Mouse (Mus musculus) neural tube, embryonic 15.5 days (tissue): Measurements from ENCODE around the gene Tmigd3. TPM values are rescaled to one million over a fixed set of nuclear protein-coding genes. Genes with fewer than 3 reads are reported as not detected.

ENCODE experiments used
- ATAC-seq: fragments of 200-750 bp; cut with Nextera tagmentation; 2 replicates; pipeline ENCODE4 v1.8.0; 2017; ENCODE audit warnings: mild to moderate bottlenecking, moderate TSS enrichment, moderate library complexity; ENCODE audit not compliant: low FRiP score
- H3K27ac ChIP-seq: fragments of 300-500 bp; sonication (generic); replicated peaks from 2 replicates; pipeline ENCODE4 v1.5.1; 2015; ENCODE audit warnings: mild to moderate bottlenecking, inconsistent platforms
- H3K27me3 ChIP-seq: fragments of 300-500 bp; sonication (generic); replicated peaks from 2 replicates; pipeline ENCODE4 v1.6.1; 2015; ENCODE audit warnings: inconsistent platforms
- H3K36me3 ChIP-seq: fragments of 300-500 bp; sonication (generic); 2 replicates; pipeline ENCODE4 v1.6.1; 2015; ENCODE audit warnings: inconsistent platforms
- H3K4me1 ChIP-seq: fragments of 300-500 bp; sonication (generic); 2 replicates; pipeline ENCODE4 v1.6.1; 2015; ENCODE audit warnings: inconsistent platforms
- H3K4me2 ChIP-seq: fragments of 300-500 bp; sonication (generic); 2 replicates; pipeline ENCODE4 v1.6.1; 2015; ENCODE audit warnings: inconsistent platforms, mild to moderate bottlenecking, moderate library complexity
- H3K4me3 ChIP-seq: fragments of 300-500 bp; sonication (generic); replicated peaks from 2 replicates; pipeline ENCODE4 v1.5.1; 2015; ENCODE audit warnings: mild to moderate bottlenecking, inconsistent platforms
- H3K9ac ChIP-seq: fragments of 300-500 bp; sonication (generic); replicated peaks from 2 replicates; pipeline ENCODE4 v1.6.1; 2015; ENCODE audit warnings: mild to moderate bottlenecking, inconsistent platforms
- H3K9me3 ChIP-seq: fragments of 300-500 bp; sonication (generic); replicated peaks from 2 replicates; pipeline ENCODE4 v1.6.1; 2016; ENCODE audit warnings: inconsistent platforms
- WGBS: fragments of 180-500 bp; shearing (Covaris S2); methylation state at CpG from one replicate; pipeline ENCODE4 v1.1.7; 2015; ENCODE audit warnings: mixed read lengths; 5-methylcytosine and 5-hydroxymethylcytosine counted together
- polyA plus RNA-seq: library from polyadenylated mRNA; unstranded; fragments of >200 nt; fragmentation: Nextera tagmentation; extraction: Ambion mirVana; gene quantifications from 2 replicates; pipeline ENCODE4 v1.2.1, GENCODE M21; 2015

Tmigd3 gene
- polyA plus RNA-seq, 1 experiment from 2014 or later: not detected

DNA sequence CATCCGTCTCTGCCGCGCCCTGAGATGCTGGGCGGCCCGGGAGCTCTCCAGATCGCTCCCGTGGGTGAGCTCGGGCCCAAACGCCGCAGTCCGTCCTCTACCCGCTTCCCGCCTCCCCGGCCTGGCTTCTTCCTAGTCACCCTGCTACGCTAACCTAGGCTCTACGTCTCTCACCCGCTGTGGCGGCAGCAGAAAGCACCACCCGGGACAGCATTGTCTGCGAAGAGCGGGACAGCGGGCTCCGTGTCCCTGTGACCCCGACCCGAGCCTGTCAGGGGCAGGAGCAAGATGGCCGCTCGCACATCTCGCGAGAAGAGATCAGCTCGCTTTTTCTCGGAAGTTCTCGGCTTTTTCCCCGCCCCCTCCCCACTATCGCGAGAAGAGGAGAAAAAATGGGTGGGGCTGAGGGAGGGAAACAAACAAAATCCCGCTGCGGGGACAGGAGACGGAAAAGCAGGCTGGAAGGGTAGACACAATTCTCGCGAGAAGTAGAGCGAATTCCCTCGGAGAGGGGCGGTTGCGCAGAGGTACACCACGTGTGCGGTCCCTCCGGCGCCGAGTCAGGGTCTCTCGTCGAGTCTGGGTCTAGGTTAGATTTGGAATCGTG lies 88.4 kb downstream of the Tmigd3 start, which contains the start of gene Wdr77:
Gene Wdr77 (plus strand): TSS at position 396 of the 607 bp plus-strand sequence.
- H3K27ac ChIP-seq: peak within 1 kb of the TSS; percentile 88
- WGBS: under 1% methylated on average over 52 of the region's 52 CpGs

DNA sequence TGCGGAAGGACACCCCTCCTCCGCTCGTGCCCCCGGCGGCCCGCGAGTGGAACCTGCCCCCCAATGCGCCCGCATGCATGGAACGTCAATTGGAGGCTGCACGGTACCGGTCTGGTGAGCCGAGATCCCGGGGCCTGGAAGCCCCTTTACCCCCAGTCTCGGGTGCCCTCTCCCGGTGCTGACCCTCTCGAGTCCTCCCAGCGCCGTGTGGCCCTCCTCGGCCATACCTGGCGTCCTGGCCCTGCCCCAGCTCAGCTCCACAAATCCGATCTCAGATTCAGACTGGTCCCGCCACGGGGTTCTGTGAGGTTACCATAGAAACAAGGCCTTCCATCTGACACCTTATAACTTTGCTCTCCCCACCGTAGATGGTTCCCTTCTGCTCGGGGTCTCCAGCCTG lies 88.9 kb downstream of the Tmigd3 start:
- Histone ChIP-seq H3K4me2 (peak overlapping the region; percentile 89), H3K9ac (peak overlapping the region; percentile 81), H3K4me1 (peaks cover 41% of the 10 kb centered on the region), H3K9me3 (no peaks in the 10 kb centered on the region), H3K27me3 (no peaks in the 10 kb centered on the region), H3K27ac (peak overlapping the region; percentile 79), H3K4me3 (peak overlapping the region; percentile 83), H3K36me3 (peaks cover 39% of the 10 kb centered on the region)
- under 1% methylated on average over 26 of the region's 26 CpGs for WGBS
- ATAC-seq: peak; percentile 80

More for the DNA sequence above, 88.4 kb downstream of the Tmigd3 start, which contains the start of gene Wdr77:
- peaks cover 37% of the 10 kb centered on the region for H3K36me3 ChIP-seq
- H3K4me3 ChIP-seq: peak within 1 kb of the TSS; percentile 83
- peak; percentile 97 for ATAC-seq
- H3K4me1 ChIP-seq: peaks cover 41% of the 10 kb centered on the region
- H3K9me3 ChIP-seq: no peaks in the 10 kb centered on the region
- H3K9ac ChIP-seq: peak within 1 kb of the TSS; percentile 81
- H3K4me2 ChIP-seq: peak within 1 kb of the TSS; percentile 89
- no peaks in the 10 kb centered on the region for H3K27me3 ChIP-seq

DNA sequence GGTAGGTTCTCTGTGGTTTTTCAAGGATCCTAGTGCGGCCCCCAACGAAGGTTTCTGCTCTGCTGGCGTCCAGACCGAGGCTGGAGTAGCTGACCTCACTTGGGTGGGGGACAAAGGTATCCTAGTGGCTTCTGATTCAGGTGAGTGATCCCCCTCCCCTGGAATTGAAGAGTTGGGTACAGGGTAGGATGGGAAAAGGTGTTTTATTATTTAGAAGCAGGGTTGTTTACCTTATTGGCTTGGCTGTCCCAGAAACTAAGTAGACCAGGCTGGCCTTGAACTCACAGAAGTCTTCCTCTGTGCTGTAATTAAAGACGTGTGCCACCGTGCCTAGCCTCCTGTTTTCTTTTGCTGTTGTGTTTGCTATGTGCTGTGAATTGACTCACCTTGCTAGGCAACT lies 89.3 kb downstream of the Tmigd3 start, which contains the start of gene Atp5f1:
Gene Atp5f1 (minus strand): TSS at position 101 of the 400 bp plus-strand sequence.
- H3K27me3 ChIP-seq: no peaks in the 10 kb centered on the region
- peak within 1 kb of the TSS; percentile 88 for H3K27ac ChIP-seq
- H3K9ac ChIP-seq: peak within 1 kb of the TSS; percentile 81
- ATAC-seq: no peak
- H3K4me2 ChIP-seq: peak within 1 kb of the TSS; percentile 89
- peaks cover 39% of the 10 kb centered on the region for H3K36me3 ChIP-seq
- peaks cover 41% of the 10 kb centered on the region for H3K4me1 ChIP-seq
- WGBS: 8% methylated on average over 6 of the region's 6 CpGs
- H3K4me3 ChIP-seq: peak within 1 kb of the TSS; percentile 83
- no peaks in the 10 kb centered on the region for H3K9me3 ChIP-seq

DNA sequence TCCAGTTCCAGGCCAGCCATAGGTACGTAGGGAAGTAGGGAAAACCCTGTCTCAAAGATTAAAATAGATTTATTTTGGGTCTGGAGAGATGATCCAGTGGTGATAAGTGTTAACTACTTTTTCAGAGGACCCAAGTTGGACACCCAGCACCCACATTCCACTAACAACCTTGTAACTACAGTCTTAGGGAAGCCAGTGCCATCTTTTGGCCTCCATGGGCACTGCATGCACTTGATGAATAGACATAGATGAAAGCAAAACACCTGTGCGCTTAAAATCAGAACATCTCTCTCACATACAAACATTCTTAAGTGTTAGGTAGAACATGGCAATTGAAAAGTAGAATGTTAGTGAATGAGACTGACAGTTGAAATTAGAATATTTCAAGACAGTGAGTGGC lies 90.0 kb downstream of the Tmigd3 start:
- ATAC-seq: no peak
- Histone ChIP-seq H3K9me3 (no peaks in the 10 kb centered on the region), H3K27ac (no peak overlapping the region), H3K36me3 (peaks cover 44% of the 10 kb centered on the region), H3K4me3 (peak overlapping the region; percentile 83), H3K4me1 (peaks cover 41% of the 10 kb centered on the region), H3K27me3 (no peaks in the 10 kb centered on the region), H3K4me2 (peak overlapping the region; percentile 89), H3K9ac (no peak overlapping the region)
- 97% methylated on average over 2 of the region's 2 CpGs for WGBS

DNA sequence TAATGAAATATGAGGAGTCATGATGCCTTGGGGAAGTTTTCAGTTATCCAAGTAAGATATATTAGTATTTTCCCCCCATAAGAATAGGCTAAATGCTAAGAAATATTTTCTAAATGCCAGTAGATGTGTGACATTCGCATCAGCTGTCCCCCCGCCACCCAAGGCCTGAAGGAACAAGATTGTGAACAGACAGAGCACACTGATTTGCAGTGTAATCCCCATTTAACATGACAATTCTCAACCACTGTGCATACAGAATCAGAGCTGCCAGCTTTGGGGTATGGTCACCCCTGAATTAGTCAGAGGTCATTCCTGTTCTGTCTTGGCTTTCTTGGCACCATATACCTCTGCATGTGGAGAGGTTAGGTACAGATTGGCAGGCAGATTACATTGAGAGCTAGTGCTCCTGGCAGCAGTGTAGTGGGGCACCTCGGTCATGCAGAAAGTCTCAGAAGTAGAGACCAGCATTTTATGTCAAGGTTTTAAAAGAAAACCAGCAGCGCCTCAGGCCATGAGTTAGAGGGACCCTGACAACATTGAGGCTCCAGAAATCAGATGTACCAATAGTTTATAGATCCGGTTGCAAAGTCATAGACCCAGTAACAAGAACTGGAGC lies 101.2 kb downstream of the Tmigd3 start:
- no peak for ATAC-seq
- Histone ChIP-seq H3K9me3 (no peaks in the 10 kb centered on the region), H3K4me3 (no peak overlapping the region), H3K27me3 (no peaks in the 10 kb centered on the region), H3K9ac (no peak overlapping the region), H3K27ac (no peak overlapping the region), H3K36me3 (peaks cover 37% of the 10 kb centered on the region), H3K4me1 (no peaks in the 10 kb centered on the region), H3K4me2 (no peak overlapping the region)
- WGBS: 88% methylated on average over 5 of the region's 5 CpGs

DNA sequence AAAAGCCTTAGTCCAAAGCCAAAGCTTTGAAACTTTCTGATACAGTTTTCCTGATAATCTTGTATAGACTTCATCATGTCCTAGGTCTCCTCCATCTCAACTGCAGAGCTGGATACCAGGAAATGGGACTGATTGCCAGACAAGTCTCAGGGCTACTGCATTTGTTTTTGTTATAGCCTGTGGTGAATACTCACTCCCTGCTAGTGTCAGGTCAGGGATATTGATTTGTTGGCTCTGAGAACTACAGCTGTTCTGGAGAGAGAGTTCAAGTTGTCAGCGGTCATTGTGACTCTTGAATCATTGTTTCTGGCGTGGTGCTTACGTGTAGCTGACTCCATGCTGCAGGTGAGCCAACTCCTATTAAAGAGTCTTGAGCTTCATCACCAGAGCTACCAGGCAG lies 102.7 kb downstream of the Tmigd3 start, which contains the start of gene Ovgp1:
Gene Ovgp1 (plus strand): TSS at position 301 of the 400 bp plus-strand sequence.
- no peak within 1 kb of the TSS for H3K4me3 ChIP-seq
- peaks cover 23% of the 10 kb centered on the region for H3K36me3 ChIP-seq
- no peak within 1 kb of the TSS for H3K9ac ChIP-seq
- no peak for ATAC-seq
- no peak within 1 kb of the TSS for H3K4me2 ChIP-seq
- 80% methylated on average over 3 of the region's 3 CpGs for WGBS
- no peaks in the 10 kb centered on the region for H3K27me3 ChIP-seq
- H3K9me3 ChIP-seq: no peaks in the 10 kb centered on the region
- H3K4me1 ChIP-seq: no peaks in the 10 kb centered on the region
- H3K27ac ChIP-seq: no peak within 1 kb of the TSS

Other genes starting within 250 kb of the Tmigd3 start
- gene Ddx20, start 183.3 kb upstream of the Tmigd3 start, polyA plus RNA-seq: 22.0 and 24.1 TPM in 2 replicates
- gene Inka2, start 166.3 kb upstream of the Tmigd3 start, polyA plus RNA-seq: 7.3 and 9.2 TPM in 2 replicates
- gene Rap1a, start 69.6 kb upstream of the Tmigd3 start, polyA plus RNA-seq: 88.2 and 95.4 TPM in 2 replicates
- gene Adora3, start within 50 bp of the Tmigd3 start, polyA plus RNA-seq: 0.27 and 0.42 TPM in 2 replicates
- gene I830077J02Rik, start 61.8 kb downstream of the Tmigd3 start, polyA plus RNA-seq: 0.54 and 1.8 TPM in 2 replicates
- 86.7 and 104 TPM in 2 replicates for gene Wdr77, start 88.5 kb downstream of the Tmigd3 start, polyA plus RNA-seq
- gene Atp5f1, start 89.2 kb downstream of the Tmigd3 start, polyA plus RNA-seq: 581 and 593 TPM in 2 replicates
- 3.6 and 4.3 TPM in 2 replicates for gene Ovgp1, start 102.8 kb downstream of the Tmigd3 start, polyA plus RNA-seq
- 3.2 and 3.6 TPM in 2 replicates for gene Pifo, start 143.7 kb downstream of the Tmigd3 start, polyA plus RNA-seq
- gene Chil5, start 161.9 kb downstream of the Tmigd3 start, polyA plus RNA-seq: not detected in 2 replicates
- gene Chia1, start 242.3 kb downstream of the Tmigd3 start, polyA plus RNA-seq: 0.84 and 1.0 TPM in 2 replicates